Mouse (Mus musculus) G1E (cell line): ENCODE measurements around the gene Rad54l2. TPM values are rescaled to one million over a fixed set of nuclear protein-coding genes. Genes with fewer than 3 reads are reported as not detected.

ENCODE experiments used
- ATAC-seq: 2 replicates; pipeline ENCODE4 v1.8.0; 2016; ENCODE audit warnings: mild to moderate bottlenecking; ENCODE audit not compliant: insufficient number of reproducible peaks, poor library complexity, low FRiP score, severe bottlenecking; ENCODE audit errors: extremely low read depth
- DNase-seq: peaks from one replicate; pipeline ENCODE4 v3.0.0; 2012; ENCODE audit warnings: low spot score
- H3K27me3 ChIP-seq: 2 replicates; pipeline ENCODE4 v1.6.1; 2012; ENCODE audit warnings: mild to moderate bottlenecking, low read length, inconsistent platforms; ENCODE audit not compliant: insufficient read depth
- H3K36me3 ChIP-seq: replicated peaks from 2 replicates; pipeline ENCODE3; 2012; ENCODE audit warnings: mild to moderate bottlenecking, inconsistent platforms
- H3K4me1 ChIP-seq: 2 replicates; pipeline ENCODE4 v1.6.1; 2012; ENCODE audit warnings: low read depth, low read length, inconsistent platforms, mixed read lengths; ENCODE audit not compliant: insufficient read depth
- H3K4me3 ChIP-seq: 2 replicates; pipeline ENCODE4 v1.5.1; 2012; ENCODE audit warnings: low read depth, mild to moderate bottlenecking, inconsistent platforms, low read length, moderate library complexity, mixed read lengths
- H3K9me3 ChIP-seq: replicated peaks from 2 replicates; pipeline ENCODE4 v1.6.1; 2012; ENCODE audit warnings: inconsistent platforms
- CTCF ChIP-seq: IDR thresholded peaks from 2 replicates; pipeline ENCODE4 v1.5.1; 2012; ENCODE audit warnings: low read depth, low read length, inconsistent platforms, mixed read lengths
- GATA1 ChIP-seq: IDR thresholded peaks from 2 replicates; pipeline ENCODE4 v1.6.1; 2012; ENCODE audit warnings: borderline replicate concordance, low read length, inconsistent platforms, mixed read lengths
- GATA2 ChIP-seq: IDR thresholded peaks from 2 replicates; pipeline ENCODE4 v1.6.1; 2012; ENCODE audit warnings: low read depth, low read length, inconsistent platforms, borderline replicate concordance
- POLR2AphosphoS5 ChIP-seq: IDR thresholded peaks from 2 replicates; pipeline ENCODE4 v1.6.1; 2012; ENCODE audit warnings: low read depth, low read length, inconsistent platforms; ENCODE audit not compliant: insufficient replicate concordance
- TAL1 ChIP-seq: conservative IDR thresholded peaks from 2 replicates; pipeline ENCODE4 v1.6.1; 2012; ENCODE audit warnings: low read depth, low read length, inconsistent platforms, mixed read lengths
- polyA plus RNA-seq: library from polyadenylated mRNA; stranded (reverse); fragments of >175 nt; gene quantifications from 2 replicates; pipeline ENCODE4 v1.2.3, GENCODE M21; 2012
- total RNA-seq, 2 experiments: library from RNA; stranded (forward) in 1 of 2; stranded (reverse) in 1 of 2; fragments of 200-1000 nt in 1 of 2; fragments of >200 nt in 1 of 2; fragmentation: Nextera tagmentation in 1 of 2; gene quantifications; 2 replicates each; pipeline ENCODE4 v1.2.3; 2014 to 2017

Gene Rad54l2
- total and polyA plus RNA-seq, 3 experiments = 8.7 to 28.8 (median 13.8) TPM

DNA sequence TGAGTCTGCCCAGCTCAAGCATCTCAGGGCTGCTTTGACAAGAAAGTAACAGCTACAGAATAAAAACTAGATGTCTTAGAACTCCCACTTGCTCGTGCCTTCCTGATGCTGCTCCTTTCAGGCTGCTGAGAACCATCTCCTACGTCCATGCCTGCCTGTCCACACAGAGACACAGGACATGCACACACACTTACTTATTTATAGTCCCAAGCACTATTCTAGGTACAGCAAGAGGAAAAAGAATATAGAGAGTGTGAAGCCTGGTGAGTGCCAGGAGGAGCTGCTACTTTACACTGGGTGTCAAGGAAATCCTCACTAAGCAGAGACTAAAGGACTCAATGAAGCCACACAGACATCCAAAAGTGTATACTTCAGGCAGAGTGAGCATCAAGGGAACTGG lies 34.7 kb downstream of the Rad54l2 start:
- no peaks in the 10 kb centered on the region for H3K27me3 ChIP-seq
- TF ChIP-seq GATA2 = no peak
- TF ChIP-seq GATA1 = no peak
- TF ChIP-seq CTCF = no peak
- no peak for TF ChIP-seq POLR2AphosphoS5
- DNase-seq = no peak

DNA sequence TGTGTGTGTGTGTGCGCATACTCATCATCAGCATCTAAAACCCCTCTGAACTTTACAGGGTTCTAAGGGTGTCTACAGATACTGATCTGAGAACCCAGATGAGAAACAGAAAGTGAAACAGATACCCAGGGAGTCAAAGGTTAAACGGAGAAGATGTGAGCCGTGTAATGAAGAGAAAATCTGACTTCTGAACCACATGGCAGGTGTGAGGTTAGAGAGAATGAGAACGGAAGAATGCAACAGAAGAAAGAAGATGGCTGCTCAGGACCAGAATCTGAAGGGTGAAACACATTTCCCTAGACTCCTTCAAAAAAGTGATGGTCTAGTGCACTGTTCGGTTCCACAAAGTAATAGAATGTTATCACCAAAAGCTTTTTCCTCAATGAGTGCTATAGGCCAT lies 36.9 kb downstream of the Rad54l2 start:
- Histone ChIP-seq H3K36me3 (peaks cover 62% of the 10 kb centered on the region), H3K4me1 (peaks cover 2% of the 10 kb centered on the region; the same call in 1 of the 2 replicates), H3K27me3 (no peaks in the 10 kb centered on the region), H3K9me3 (no peaks in the 10 kb centered on the region), H3K4me3 (no peak overlapping the region)
- DNase-seq (no peak), ATAC-seq (no peak)
- no peak for TF ChIP-seq TAL1
- TF ChIP-seq CTCF = no peak
- TF ChIP-seq GATA2 = no peak
- TF ChIP-seq POLR2AphosphoS5 = no peak
- TF ChIP-seq GATA1 = no peak

More for the DNA sequence above, 34.7 kb downstream of the Rad54l2 start:
- Histone ChIP-seq H3K4me1 (peaks cover 5% of the 10 kb centered on the region; the same call in 1 of the 2 replicates), H3K9me3 (no peaks in the 10 kb centered on the region), H3K36me3 (peaks cover 64% of the 10 kb centered on the region), H3K4me3 (no peak overlapping the region)
- no peak for ATAC-seq

DNA sequence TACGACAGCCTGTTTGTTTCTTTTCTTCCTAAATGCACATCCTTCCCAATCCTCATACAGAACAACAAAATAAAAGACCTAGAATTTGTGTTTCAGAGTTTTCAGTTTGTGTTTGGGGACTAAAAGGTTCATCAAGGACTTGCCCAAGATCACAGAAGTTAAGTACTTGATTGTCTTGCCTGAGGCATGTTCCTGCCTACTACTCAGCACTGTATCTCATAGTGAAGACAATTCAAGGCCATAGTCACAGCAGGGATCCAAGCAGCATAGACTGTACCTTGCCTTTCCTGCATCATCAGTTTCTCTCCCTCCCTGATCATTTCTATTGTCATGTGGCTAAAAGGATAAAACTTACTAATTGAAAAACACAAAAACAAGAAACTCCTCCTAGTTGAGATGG lies 49.0 kb downstream of the Rad54l2 start:
- peaks cover 36% of the 10 kb centered on the region for H3K36me3 ChIP-seq
- TF ChIP-seq POLR2AphosphoS5 (no peak), GATA2 (no peak), TAL1 (no peak)
- no peak overlapping the region for H3K4me3 ChIP-seq
- no peaks in the 10 kb centered on the region for H3K9me3 ChIP-seq
- no peak for ATAC-seq
- H3K4me1 ChIP-seq = no peaks in the 10 kb centered on the region
- H3K27me3 ChIP-seq = no peaks in the 10 kb centered on the region
- DNase-seq = no peak

DNA sequence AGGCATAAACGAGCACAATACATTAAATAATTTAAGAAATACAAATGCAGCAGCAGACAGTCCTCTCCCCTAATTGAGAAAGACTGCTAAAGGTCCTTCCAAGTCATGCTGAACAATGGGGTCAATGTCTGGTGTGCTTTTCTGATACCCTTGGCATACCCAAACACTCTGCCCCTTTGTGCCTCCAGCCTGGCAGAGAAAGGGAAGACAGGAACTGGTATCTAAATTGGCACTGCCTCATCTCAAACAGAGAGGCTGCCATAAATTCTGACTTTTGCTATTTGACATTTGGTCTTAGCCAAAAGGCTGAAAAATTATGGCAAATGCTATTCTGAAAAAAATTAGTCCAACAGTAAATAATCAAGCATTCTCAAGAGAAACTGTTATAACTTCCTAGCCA lies 49.9 kb downstream of the Rad54l2 start:
- Histone ChIP-seq H3K27me3 (no peaks in the 10 kb centered on the region), H3K36me3 (peaks cover 34% of the 10 kb centered on the region), H3K4me1 (no peaks in the 10 kb centered on the region), H3K4me3 (no peak overlapping the region), H3K9me3 (no peaks in the 10 kb centered on the region)
- TF ChIP-seq POLR2AphosphoS5 (no peak), GATA1 (no peak), GATA2 (no peak), TAL1 (no peak), CTCF (no peak)
- ATAC-seq = no peak
- DNase-seq = no peak

DNA sequence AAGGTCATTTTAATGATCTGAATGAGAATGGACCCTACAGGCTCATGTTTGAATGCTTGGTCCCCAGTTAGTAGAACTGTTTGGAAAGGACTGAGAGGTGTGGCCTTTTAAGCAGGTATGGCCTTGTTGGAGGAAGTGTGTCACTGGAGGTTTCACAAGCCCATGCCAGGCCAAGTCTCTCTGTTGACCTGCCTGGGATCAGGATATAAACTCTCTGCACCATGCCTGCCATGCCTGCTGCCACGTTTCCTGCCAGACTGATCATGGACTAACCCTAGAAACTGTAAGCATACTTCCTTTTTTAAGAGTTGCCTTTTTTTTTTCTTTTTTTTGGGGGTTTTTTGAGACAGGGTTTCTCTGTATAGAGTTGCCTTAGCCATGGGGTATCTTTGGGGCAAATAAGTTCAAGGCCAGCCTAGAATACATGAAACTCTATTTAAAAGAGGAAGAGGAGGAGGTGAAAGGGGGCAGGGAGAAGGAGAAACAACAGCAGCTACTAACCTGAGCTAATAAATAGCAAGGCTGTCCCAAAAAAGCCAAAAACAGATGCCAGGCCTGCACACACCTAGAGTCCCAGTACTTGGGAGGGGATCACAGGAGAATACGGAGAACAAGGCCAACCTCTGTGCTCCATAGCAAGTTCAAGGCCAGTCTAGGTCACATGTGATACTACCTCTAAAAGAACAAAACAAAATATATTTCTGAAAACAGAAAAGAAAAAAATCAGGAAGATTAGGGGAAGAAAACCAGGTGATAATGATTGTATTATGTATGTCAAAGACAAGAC lies 50.6 kb downstream of the Rad54l2 start:
- DNase-seq (no peak), ATAC-seq (no peak)
- Histone ChIP-seq H3K4me1 (no peaks in the 10 kb centered on the region), H3K4me3 (no peak overlapping the region), H3K36me3 (peaks cover 34% of the 10 kb centered on the region), H3K27me3 (no peaks in the 10 kb centered on the region), H3K9me3 (no peaks in the 10 kb centered on the region)
- TF ChIP-seq CTCF = no peak
- TF ChIP-seq TAL1 = no peak

DNA sequence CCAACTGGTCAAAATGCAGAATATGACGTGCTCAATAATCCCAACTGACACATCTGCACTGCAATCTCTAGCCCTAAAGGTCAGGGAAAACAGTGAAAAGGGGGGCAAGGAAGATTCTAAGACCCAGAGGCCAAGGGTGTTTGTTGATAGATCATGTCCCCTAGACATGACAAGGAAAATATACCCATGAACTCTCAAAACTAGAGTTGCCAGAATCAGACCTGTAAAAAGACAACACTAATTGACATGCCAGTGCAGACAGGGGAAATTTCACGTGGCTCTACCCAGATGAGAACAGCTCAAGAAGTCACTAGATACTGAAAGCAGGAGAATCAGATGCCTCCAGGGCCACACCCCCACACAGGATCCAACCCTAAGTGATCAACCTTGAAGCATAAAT lies 55.3 kb downstream of the Rad54l2 start:
- no peak overlapping the region for H3K4me3 ChIP-seq
- no peaks in the 10 kb centered on the region for H3K27me3 ChIP-seq
- ATAC-seq (no peak), DNase-seq (no peak)
- TF ChIP-seq GATA2 (no peak), TAL1 (no peak)
- no peaks in the 10 kb centered on the region for H3K4me1 ChIP-seq
- no peaks in the 10 kb centered on the region for H3K9me3 ChIP-seq
- H3K36me3 ChIP-seq = peaks cover 22% of the 10 kb centered on the region

DNA sequence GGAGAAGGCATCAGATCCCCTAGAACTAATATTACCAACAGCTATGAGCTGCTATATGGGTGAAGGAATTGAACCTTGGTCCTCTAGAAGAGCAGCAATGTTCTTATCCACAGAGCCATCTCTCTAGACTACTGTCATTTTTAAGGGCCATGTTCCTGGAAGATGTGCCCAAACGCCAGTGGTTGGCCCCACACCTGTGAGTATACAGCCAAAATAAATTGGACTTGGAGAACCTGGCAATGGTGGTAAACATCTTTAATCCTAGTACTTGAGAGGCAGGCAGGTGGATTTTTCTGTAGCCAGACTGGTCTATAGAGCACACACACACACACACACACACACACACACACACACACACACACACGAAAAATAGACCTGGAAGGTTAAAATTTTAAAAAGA lies 59.6 kb downstream of the Rad54l2 start:
- Histone ChIP-seq H3K36me3 (peaks cover 24% of the 10 kb centered on the region), H3K9me3 (no peaks in the 10 kb centered on the region), H3K4me3 (no peak overlapping the region), H3K4me1 (no peaks in the 10 kb centered on the region), H3K27me3 (no peaks in the 10 kb centered on the region)
- DNase-seq (no peak), ATAC-seq (no peak)
- TF ChIP-seq TAL1 (no peak), CTCF (no peak), POLR2AphosphoS5 (no peak), GATA1 (no peak), GATA2 (no peak)
